Mouse (Mus musculus) frontal cortex, postnatal 14 days (tissue): ENCODE measurements at regions not wholly inside any gene's neighbourhood (a gene's known extent, or its start where the extent isn't known, plus 50 kb on each side); places are given as distances from the start of the nearest gene placed in this dataset.

Experiments used
- DNase-seq, 2 experiments: peaks; one replicate each; pipeline ENCODE4 v3.0.0; 2022; ENCODE audit warnings: low spot score in 2 of 2

- no peak for DNase-seq
Measured at GRCm38 (mm10) chr4:137216908-137217497, 60.3 kb upstream of the Wnt4 start.

- DNase-seq = no peak
Measured at GRCm38 (mm10) chr4:137214573-137214972, 62.7 kb upstream of the Wnt4 start.

- DNase-seq = no peak
Measured at GRCm38 (mm10) chr4:137212846-137213245, 64.4 kb upstream of the Wnt4 start.

GRCm38 (mm10) chr4:137212106-137212505 lies 65.2 kb upstream of the Wnt4 start:
- DNase-seq = no peak

- no peak for DNase-seq
Measured at GRCm38 (mm10) chr4:137211288-137211687, 66.0 kb upstream of the Wnt4 start.

- no peak for DNase-seq
Measured at GRCm38 (mm10) chr4:137210525-137210924, 66.8 kb upstream of the Wnt4 start.

- no peak for DNase-seq
Measured at GRCm38 (mm10) chr4:137200968-137201367, 76.3 kb upstream of the Wnt4 start.

DNA sequence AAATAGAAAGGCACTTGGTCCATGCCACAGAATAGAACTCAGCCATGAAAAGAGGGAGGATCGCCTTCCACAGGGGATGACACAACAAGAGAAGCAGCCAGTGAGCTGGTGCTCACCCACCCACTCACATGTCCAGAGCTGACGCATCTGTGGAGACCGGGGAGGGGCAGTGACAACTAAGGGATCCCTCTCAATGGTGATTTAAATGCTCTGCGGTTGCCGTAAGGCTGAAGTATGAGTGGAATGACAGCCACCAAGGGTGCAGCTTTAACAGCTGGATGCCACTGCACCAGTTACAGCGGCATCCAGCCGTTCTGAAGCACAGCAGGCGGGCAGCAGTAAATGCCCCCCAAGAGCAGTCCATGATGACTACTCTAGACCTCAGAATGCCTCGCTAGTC lies 76.9 kb upstream of the Wnt4 start:
- DNase-seq = no peak

GRCm38 (mm10) chr4:137196491-137196974 lies 80.8 kb upstream of the Wnt4 start:
- no peak for DNase-seq

DNA sequence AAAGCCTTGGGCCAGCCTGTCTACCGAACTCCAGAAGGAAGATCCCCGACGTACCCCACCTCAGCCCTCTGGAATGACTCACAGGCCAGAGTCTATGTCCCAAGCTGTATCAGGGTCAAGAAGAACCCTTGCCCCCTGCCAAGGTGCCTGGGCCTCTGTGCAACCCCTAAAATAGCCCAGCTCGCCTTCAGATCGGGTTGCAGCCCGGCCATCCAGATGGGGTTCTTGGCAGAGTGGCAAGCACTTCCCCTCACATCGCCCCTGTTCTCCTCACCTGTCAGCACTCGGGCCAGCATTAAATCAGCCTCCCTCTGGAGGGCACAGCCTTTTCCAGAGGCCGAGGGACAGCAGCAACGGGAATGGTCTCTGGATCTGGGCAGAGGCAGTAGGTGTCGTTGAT lies 83.2 kb upstream of the Wnt4 start:
- no peak for DNase-seq

GRCm38 (mm10) chr4:137190625-137191024 lies 86.7 kb upstream of the Wnt4 start:
- no peak for DNase-seq

DNA sequence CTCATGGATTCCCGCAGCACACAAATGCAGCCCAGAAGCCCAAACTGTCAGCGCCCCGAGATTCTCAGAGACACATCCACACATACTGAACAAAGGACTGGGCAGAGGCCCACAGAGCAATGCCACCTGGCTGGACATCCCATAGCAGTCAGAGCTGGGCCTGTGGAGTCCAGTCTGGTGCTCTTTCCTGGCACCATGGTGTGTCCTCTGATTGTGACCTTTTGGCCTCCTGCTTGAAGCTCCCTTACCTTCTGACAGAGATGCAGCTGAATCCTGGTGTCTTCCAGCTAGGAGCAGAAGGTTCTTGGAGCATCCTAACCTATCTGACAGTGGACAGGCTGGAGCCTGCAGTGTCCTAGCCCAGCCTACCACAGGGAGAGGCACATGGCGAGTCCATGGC lies 87.5 kb upstream of the Wnt4 start:
- no peak for DNase-seq

- DNase-seq = no peak
Measured at GRCm38 (mm10) chr4:137189058-137189457, 88.2 kb upstream of the Wnt4 start.

DNA sequence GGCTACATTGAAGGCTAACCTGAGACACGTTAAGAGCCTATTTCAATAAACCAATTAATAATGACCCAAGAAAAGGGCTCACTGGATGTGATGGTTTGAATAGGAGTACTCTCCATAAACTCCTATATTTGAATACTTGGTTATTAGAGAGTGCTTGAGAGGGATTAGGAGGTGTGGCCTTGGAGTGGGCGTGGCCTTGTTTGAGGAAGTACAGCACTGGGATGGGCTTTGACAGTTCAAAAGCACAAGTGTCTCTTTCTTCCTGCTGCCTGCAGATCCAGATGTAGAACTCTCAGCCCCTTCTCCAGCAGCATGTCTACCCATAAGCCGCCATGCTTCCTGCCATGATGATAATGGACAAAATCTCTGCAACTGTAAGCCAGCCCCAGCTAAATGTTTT lies 89.7 kb upstream of the Wnt4 start:
- DNase-seq = no peak

DNA sequence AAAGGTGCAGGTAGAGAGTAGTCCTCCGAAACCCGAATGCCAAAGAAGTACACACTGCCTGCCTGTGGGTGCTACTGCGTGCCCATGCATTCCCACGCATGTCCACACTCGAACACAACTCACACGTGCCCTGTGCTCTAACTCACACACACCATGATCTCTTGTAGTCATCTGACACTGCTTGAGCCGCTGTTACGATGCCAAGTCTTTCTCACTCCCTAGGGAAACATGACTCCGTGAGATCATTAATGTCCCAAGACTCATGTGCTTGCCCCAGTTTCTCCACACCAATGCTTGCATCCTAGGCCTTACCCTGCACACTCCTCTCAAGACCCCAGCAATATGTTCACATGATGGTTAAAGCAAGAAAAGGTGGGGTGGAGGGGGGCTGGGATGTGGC lies 90.2 kb upstream of the Wnt4 start:
- DNase-seq = no peak

- no peak for DNase-seq
Measured at GRCm38 (mm10) chr4:137185001-137185400, 92.3 kb upstream of the Wnt4 start.

GRCm38 (mm10) chr4:137183181-137183850 lies 94.0 kb upstream of the Wnt4 start:
- no peak for DNase-seq

DNA sequence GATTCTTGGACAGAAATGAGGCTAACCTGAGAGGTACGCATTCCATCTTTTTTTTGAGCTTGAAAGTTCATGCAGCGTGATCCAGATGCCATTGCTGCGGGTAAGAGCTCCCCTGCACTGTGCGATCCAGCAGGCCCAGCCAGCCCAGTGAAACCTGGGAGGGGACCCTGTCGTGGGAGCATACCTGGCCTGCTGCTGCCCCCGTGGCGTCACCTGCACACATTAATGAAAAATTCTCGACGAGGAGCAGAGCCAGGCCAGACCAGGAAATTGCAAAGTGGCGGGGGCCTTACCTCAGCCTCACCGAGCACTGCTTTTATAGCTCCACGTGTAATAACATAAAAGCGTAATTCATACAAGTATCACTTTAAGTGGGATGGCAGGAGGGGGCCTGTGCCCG lies 94.7 kb upstream of the Wnt4 start:
- DNase-seq = no peak

DNA sequence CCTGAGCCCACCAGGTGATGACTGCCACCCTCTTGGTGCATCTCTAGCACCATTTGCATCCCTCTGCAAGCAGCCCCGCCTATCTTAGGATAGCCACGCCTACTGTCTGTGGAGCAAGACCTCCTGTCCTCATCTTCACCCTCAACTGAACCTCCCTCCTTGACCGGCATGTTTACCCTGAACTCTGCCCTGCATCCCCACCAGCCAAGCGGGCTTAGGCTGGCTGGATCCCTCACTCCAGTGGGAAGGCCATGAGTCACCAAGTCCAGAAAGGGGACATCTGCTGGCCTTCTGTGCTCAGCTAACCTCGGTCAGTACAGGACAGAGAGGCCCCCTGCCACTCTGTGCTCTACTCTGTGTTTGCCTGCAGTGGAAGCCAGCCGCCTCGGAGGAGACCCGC lies 96.0 kb upstream of the Wnt4 start:
- DNase-seq = no peak

GRCm38 (mm10) chr4:137180083-137180482 lies 97.2 kb upstream of the Wnt4 start:
- DNase-seq = no peak

GRCm38 (mm10) chr4:137178833-137179232 lies 98.5 kb upstream of the Wnt4 start:
- peak; percentile 40 to 44 for DNase-seq

DNA sequence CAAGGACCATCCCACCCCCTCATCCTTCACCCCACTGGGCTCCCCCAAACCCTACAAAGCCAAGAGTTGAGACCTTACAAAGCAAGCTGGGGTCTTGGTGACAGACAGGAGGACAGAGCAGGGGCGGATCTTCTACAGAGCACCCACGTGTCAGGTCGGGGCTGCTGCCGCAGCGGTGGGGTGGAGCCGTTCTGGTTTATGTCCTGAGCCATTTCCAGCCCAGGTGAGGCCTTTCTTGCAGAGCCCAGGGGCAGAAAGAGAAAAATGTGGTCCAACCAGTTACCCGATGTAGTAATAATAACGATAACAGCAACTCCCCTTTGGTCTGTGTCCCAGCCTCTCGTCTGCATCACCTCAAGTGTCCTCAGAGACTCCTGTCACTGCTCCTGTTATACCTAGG lies 112.4 kb upstream of the Wnt4 start:
- no peak for DNase-seq

DNA sequence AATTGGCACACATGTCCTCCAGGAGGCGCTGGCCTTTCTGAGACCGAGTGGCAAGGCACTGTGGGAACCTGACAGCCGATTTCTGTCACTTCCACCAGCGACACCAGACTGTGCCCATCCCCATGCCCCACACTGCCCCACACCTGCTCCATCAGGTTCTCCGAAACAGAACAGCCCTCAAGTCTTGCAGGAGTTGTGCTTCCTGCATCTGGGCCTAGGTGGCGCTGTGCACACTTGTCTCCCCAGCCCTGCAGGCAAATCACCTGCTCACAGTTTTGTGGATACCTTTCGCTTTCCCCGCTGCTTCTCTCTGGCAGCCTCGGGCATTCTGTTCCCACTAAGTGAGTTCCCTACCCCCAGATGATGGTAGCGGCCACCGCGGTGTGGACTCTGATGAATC lies 112.9 kb upstream of the Wnt4 start:
- peak; percentile 60 to 76 for DNase-seq

GRCm38 (mm10) chr4:137163962-137164361 lies 113.3 kb upstream of the Wnt4 start:
- no peak for DNase-seq
